Mouse (Mus musculus): Measurements from ENCODE around the gene Gkn2.

- TF ChIP-seq CTCF (IDR thresholded peaks at IDR 0.05; ENCODE audit: insufficient read depth, low read depth, low read length) = no peak
- no peak for TF ChIP-seq POLR2A (IDR thresholded peaks at IDR 0.05; ENCODE audit: insufficient read depth, low read depth, low read length)
Measured at GRCm38 (mm10) chr6:87384761-87385160, 11.6 kb downstream of the Gkn2 start.

Data from olfactory bulb, adult 2 months (tissue).